Mouse (Mus musculus) midbrain, embryonic 16.5 days (tissue): Measurements from ENCODE around the gene Rap1gap. TPM values are rescaled to one million over a fixed set of nuclear protein-coding genes. Genes with fewer than 3 reads are reported as not detected.

Source experiments
- ATAC-seq: fragments of 200-750 bp; cut with Nextera tagmentation; 2 replicates; pipeline ENCODE4 v1.8.0; 2017; ENCODE audit warnings: moderate TSS enrichment
- H3K27ac ChIP-seq: fragments of 300-500 bp; sonication (generic); 2 replicates; pipeline ENCODE4 v1.5.1; 2014; ENCODE audit warnings: mild to moderate bottlenecking, low read length, mixed read lengths
- H3K27me3 ChIP-seq: fragments of 300-500 bp; sonication (generic); 2 replicates; pipeline ENCODE4 v1.6.1; 2014; ENCODE audit warnings: low read depth, low read length, mixed read lengths; ENCODE audit not compliant: control insufficient read depth, insufficient read depth
- H3K36me3 ChIP-seq: fragments of 300-500 bp; sonication (generic); 2 replicates; pipeline ENCODE4 v1.6.1; 2014; ENCODE audit warnings: mild to moderate bottlenecking, low read length, moderate library complexity, mixed read lengths; ENCODE audit not compliant: control insufficient read depth, insufficient read depth
- H3K4me1 ChIP-seq: fragments of 300-500 bp; sonication (generic); 2 replicates; pipeline ENCODE4 v1.6.1; 2014; ENCODE audit warnings: mild to moderate bottlenecking, low read length, mixed read lengths; ENCODE audit not compliant: control insufficient read depth, insufficient read depth
- H3K4me2 ChIP-seq: fragments of 300-500 bp; sonication (generic); 2 replicates; pipeline ENCODE4 v1.6.1; 2014; ENCODE audit warnings: mild to moderate bottlenecking, low read length, mixed read lengths
- H3K4me3 ChIP-seq: fragments of 300-500 bp; sonication (generic); 2 replicates; pipeline ENCODE4 v1.5.1; 2014; ENCODE audit warnings: low read depth, mild to moderate bottlenecking, low read length, moderate library complexity, mixed read lengths
- H3K9ac ChIP-seq: fragments of 300-500 bp; sonication (generic); 2 replicates; pipeline ENCODE4 v1.6.1; 2014; ENCODE audit warnings: low read depth, low read length, mixed read lengths
- H3K9me3 ChIP-seq: fragments of 300-500 bp; sonication (generic); replicated peaks from 2 replicates; pipeline ENCODE4 v1.6.1; 2014; ENCODE audit warnings: mild to moderate bottlenecking, low read length, mixed read lengths; ENCODE audit not compliant: control insufficient read depth, poor library complexity, severe bottlenecking
- WGBS: fragments of 180-500 bp; shearing (Covaris S2); extraction: QIAGEN DNeasy Blood & Tissue Kit; methylation state at CpG from one replicate; pipeline ENCODE4 v1.1.7; 2014; 5-methylcytosine and 5-hydroxymethylcytosine counted together
- polyA plus RNA-seq: library from polyadenylated mRNA; unstranded; fragments of >200 nt; fragmentation: Nextera tagmentation; extraction: Ambion mirVana; gene quantifications from 2 replicates; pipeline ENCODE4 v1.2.1, GENCODE M21; 2015

The Rap1gap gene
- polyA plus RNA-seq, 1 experiment from 2014 or later: 105 TPM

- ATAC-seq: no peak
These were observed 84.2 kb downstream of the Rap1gap start for GRCm38 (mm10) chr4:137748726-137749125.

GRCm38 (mm10) chr4:137749680-137750079 lies 85.2 kb downstream of the Rap1gap start:
- Histone ChIP-seq H3K9ac (no peak overlapping the region), H3K4me3 (no peak overlapping the region), H3K9me3 (no peaks in the 10 kb centered on the region), H3K27me3 (no peaks in the 10 kb centered on the region), H3K4me1 (peaks cover 2% of the 10 kb centered on the region; the same call in 1 of the 2 replicates), H3K4me2 (no peak overlapping the region), H3K27ac (no peak overlapping the region), H3K36me3 (no peaks in the 10 kb centered on the region)
- ATAC-seq: no peak
- WGBS: 88% methylated on average over 9 of the region's 9 CpGs

More at GRCm38 (mm10) chr4:137748726-137749125, 84.2 kb downstream of the Rap1gap start:
- Histone ChIP-seq H3K4me2 (no peak overlapping the region), H3K4me3 (no peak overlapping the region), H3K4me1 (peaks cover 2% of the 10 kb centered on the region; the same call in 1 of the 2 replicates), H3K9me3 (no peaks in the 10 kb centered on the region), H3K27me3 (no peaks in the 10 kb centered on the region), H3K36me3 (no peaks in the 10 kb centered on the region), H3K9ac (no peak overlapping the region), H3K27ac (no peak overlapping the region)
- 51% methylated on average over 3 of the region's 4 CpGs for WGBS

- 77% methylated on average over 9 of the region's 9 CpGs for WGBS
- ATAC-seq: no peak
- peaks cover 2% of the 10 kb centered on the region; the same call in 1 of the 2 replicates for H3K4me1 ChIP-seq
- H3K9ac ChIP-seq: no peak overlapping the region
- H3K9me3 ChIP-seq: no peaks in the 10 kb centered on the region
- H3K27me3 ChIP-seq: no peaks in the 10 kb centered on the region
- no peak overlapping the region for H3K4me3 ChIP-seq
- H3K36me3 ChIP-seq: no peaks in the 10 kb centered on the region
- H3K4me2 ChIP-seq: no peak overlapping the region
- H3K27ac ChIP-seq: no peak overlapping the region
These were observed 85.6 kb downstream of the Rap1gap start for GRCm38 (mm10) chr4:137750121-137750520.

- H3K9me3 ChIP-seq: no peaks in the 10 kb centered on the region
- H3K9ac ChIP-seq: no peak overlapping the region
- no peak overlapping the region for H3K4me2 ChIP-seq
- H3K27me3 ChIP-seq: no peaks in the 10 kb centered on the region
- H3K4me1 ChIP-seq: peaks cover 2% of the 10 kb centered on the region; the same call in 1 of the 2 replicates
- no peak for ATAC-seq
- H3K4me3 ChIP-seq: no peak overlapping the region
- no peak overlapping the region for H3K27ac ChIP-seq
- H3K36me3 ChIP-seq: no peaks in the 10 kb centered on the region
- 83% methylated on average over 8 of the region's 8 CpGs for WGBS
These were observed 86.8 kb downstream of the Rap1gap start for GRCm38 (mm10) chr4:137751310-137751709.

GRCm38 (mm10) chr4:137751717-137752116 lies 87.2 kb downstream of the Rap1gap start:
- H3K9ac ChIP-seq: no peak overlapping the region
- no peaks in the 10 kb centered on the region for H3K27me3 ChIP-seq
- no peaks in the 10 kb centered on the region for H3K9me3 ChIP-seq
- no peaks in the 10 kb centered on the region for H3K36me3 ChIP-seq
- no peak overlapping the region for H3K4me2 ChIP-seq
- H3K27ac ChIP-seq: no peak overlapping the region
- 72% methylated on average over 9 of the region's 9 CpGs for WGBS
- H3K4me1 ChIP-seq: peaks cover 2% of the 10 kb centered on the region; the same call in 1 of the 2 replicates
- ATAC-seq: no peak
- no peak overlapping the region for H3K4me3 ChIP-seq

- whole genome bisulfite sequencing: 74% methylated on average over 15 of the region's 15 CpGs
- Histone ChIP-seq H3K9ac (no peak overlapping the region), H3K4me2 (no peak overlapping the region), H3K9me3 (no peaks in the 10 kb centered on the region), H3K4me3 (no peak overlapping the region), H3K27me3 (no peaks in the 10 kb centered on the region), H3K27ac (no peak overlapping the region), H3K36me3 (no peaks in the 10 kb centered on the region), H3K4me1 (peaks cover 2% of the 10 kb centered on the region; the same call in 1 of the 2 replicates)
- ATAC-seq: no peak
These were observed 87.9 kb downstream of the Rap1gap start for GRCm38 (mm10) chr4:137752471-137752870.

- no peak for ATAC-seq
- H3K9me3 ChIP-seq: no peaks in the 10 kb centered on the region
- no peak overlapping the region for H3K27ac ChIP-seq
- no peak overlapping the region for H3K9ac ChIP-seq
- H3K27me3 ChIP-seq: no peaks in the 10 kb centered on the region
- WGBS: 72% methylated on average over 7 of the region's 7 CpGs
- H3K4me3 ChIP-seq: no peak overlapping the region
- peaks cover 2% of the 10 kb centered on the region; the same call in 1 of the 2 replicates for H3K4me1 ChIP-seq
- H3K4me2 ChIP-seq: no peak overlapping the region
- H3K36me3 ChIP-seq: no peaks in the 10 kb centered on the region
These were observed 88.7 kb downstream of the Rap1gap start for GRCm38 (mm10) chr4:137753199-137753598.

GRCm38 (mm10) chr4:137754446-137754845 lies 89.9 kb downstream of the Rap1gap start:
- no peaks in the 10 kb centered on the region for H3K9me3 ChIP-seq
- H3K4me3 ChIP-seq: no peak overlapping the region
- H3K27ac ChIP-seq: no peak overlapping the region
- 83% methylated on average over 2 of the region's 2 CpGs for WGBS
- no peak for ATAC-seq
- H3K9ac ChIP-seq: no peak overlapping the region
- H3K4me1 ChIP-seq: peaks cover 2% of the 10 kb centered on the region; the same call in 1 of the 2 replicates
- H3K36me3 ChIP-seq: no peaks in the 10 kb centered on the region
- no peaks in the 10 kb centered on the region for H3K27me3 ChIP-seq
- no peak overlapping the region for H3K4me2 ChIP-seq

GRCm38 (mm10) chr4:137762886-137763285 lies 98.4 kb downstream of the Rap1gap start:
- Histone ChIP-seq H3K36me3 (no peaks in the 10 kb centered on the region), H3K27me3 (no peaks in the 10 kb centered on the region), H3K9me3 (no peaks in the 10 kb centered on the region), H3K9ac (no peak overlapping the region), H3K4me1 (peaks cover 12% of the 10 kb centered on the region; the same call in 1 of the 2 replicates), H3K4me2 (no peak overlapping the region), H3K27ac (no peak overlapping the region), H3K4me3 (no peak overlapping the region)
- 70% methylated on average over 9 of the region's 9 CpGs for WGBS
- no peak for ATAC-seq
